Mouse (Mus musculus) naive thymus-derived CD4-positive, alpha-beta T cell, adult 2 months (primary cell): Measurements from ENCODE around the gene Slc25a25.

Source experiments
- DNase-seq: peaks from one replicate; pipeline ENCODE4 v3.0.0-alpha.2; 2011; ENCODE audit warnings: low read depth

Gene Slc25a25

DNA sequence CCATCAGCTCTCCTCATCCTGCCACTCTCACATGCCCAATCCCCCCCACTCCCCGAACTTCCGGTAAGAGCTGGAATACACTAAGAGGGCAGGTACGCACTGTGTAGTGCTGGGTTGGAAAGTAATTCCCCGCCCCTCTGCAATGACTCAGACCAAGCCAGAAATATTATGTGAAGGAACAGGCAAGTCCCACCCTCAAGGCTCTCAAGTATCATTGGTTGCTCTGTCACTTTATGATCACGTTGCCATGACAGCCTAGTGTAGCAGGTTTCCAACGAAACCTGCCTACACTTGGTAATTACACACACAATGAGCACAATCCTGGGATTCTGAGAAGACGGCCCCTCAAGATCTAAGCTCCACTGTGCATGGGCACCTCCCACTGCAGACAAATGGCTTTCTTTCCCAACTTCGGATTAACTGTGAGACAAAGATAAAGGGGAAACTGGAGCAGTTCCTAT, 23.0 kb downstream of the Slc25a25 start:
- no peak for DNase-seq

DNA sequence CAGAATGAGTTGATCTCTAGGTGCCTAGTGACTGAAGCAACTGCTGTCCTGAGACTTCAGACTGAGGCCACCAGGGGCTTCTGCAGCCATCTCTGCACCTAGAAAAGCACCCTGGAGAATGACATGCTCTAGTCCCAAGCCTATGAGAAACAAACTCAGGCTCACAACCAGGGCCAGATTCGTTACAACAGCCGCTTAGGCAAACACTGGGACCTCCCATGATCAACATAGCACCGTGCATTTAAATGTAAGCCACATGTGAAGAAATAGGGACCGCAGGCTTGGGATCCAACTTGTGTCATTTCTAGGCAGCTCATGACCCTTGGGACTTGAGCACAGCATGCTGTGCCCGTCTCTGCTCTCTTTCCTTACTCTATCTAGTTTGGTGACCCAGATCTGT, 23.5 kb downstream of the Slc25a25 start:
- no peak for DNase-seq

DNA sequence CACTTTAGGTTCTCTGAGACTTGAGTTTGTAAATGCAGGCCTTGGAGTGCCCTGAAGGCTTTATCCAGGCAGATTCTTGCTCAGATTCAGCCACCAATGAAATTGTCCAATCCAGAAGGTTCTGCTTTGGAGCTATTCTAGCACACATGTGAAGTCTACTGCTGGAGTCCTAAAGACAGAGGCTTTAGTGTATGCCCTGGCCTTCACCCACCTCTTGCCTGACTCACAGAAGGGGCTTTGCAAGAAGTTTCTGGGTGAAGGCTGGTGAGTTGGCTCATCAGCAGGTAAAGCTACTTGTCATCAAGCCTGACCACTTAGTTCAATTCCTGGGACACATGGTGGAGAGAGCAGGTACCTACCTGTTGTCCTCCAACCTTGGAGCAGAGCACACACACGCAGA, 25.1 kb downstream of the Slc25a25 start:
- no peak for DNase-seq

DNA sequence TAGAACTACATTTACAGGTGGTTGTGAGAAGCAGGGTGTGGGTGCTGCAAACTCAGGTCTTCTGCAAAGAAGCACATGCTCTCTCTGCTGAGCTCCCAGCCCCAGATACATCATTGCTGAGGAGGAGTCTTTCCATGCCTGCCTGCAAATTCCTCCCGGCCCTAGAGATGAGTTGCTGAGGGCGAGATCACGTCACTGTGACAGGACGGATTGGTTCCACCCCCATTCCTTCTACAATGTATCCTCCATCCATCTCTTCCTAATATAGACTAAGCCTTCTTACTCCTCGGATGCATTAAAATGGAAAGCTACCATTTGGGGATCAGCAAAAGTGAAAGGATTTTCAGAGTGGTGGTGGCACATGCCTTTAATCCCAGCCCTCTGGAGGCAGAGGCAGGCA, 25.7 kb downstream of the Slc25a25 start:
- DNase-seq, result no peak

DNA sequence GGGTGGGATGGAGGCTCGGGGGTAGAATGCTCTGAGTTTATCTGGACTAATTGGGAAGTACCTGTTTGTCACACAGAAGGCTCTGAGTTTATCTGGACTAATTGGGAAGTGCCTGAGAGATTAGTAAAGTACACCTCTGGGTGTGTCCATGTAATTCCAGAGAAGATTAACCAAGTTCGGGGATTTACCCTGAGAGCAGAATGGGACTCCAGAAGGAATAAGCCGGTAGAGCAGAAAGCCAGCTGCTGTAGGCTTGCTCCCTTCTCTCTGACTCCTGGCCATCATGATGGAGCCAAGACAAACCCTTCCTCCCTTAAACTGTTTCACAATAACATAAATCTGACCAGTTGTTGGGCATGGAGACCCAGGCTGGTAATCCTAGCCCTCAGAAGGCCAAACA, 26.4 kb downstream of the Slc25a25 start:
- no peak for DNase-seq

DNA sequence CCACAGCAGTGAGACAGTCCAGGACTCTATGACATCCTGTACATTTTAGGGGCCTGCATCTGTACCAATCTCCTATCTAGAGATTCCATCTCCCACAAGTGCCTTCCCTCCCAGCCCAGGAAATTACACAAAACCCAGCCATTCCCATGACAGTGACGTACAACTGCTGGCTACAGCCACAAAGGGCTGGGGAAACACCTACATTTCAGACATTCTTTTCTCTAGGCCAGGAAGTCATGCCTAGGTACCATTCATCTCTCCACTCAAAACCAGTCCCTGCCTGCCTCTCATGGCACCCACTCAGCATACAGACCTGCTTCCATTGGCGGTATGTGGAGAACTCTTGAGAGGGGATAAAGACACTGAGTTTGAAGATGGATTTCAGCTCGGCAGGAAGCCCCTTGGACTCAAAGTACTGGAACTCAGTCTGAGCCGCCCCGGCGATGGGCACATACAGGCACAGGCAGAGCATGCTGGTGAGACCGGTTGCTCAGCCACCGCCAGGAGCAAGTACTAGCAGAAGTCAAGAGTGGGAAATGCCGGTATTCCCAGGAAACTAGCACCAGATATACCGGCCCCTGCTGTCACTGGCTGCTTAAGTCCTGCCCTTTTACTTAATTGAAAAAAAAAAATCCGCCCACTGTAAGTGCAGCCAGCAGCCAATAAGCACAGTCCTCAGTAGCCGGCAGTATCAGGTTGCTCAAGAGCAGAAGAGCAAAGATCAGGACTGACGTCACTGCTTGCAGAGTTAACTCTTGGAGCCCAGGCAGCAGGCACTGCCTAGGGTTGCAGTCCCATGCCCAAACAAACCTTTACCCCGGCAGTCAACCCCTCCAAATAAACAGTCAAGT, 27.5 kb downstream of the Slc25a25 start:
- peak; percentile 51 for DNase-seq

DNA sequence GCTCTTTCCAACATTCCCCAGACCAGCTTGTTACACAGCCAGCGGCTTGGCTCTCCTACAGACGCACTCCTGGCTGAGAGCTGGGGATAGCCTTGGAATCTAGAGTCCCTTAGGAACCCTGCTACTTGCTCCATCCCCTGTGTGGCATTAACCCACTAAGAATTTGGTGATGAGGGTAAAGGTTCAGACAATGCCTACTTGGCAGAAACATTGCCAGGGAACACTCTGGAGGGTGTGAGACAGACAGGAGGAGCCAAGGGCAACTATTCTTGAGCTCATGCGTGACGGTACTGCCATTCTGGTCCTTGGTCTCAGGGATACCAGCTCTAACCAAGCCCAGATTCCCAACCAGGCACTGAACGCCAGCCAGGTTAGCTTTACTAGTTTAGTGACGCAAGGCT, 29.4 kb downstream of the Slc25a25 start:
- DNase-seq, result no peak

DNA sequence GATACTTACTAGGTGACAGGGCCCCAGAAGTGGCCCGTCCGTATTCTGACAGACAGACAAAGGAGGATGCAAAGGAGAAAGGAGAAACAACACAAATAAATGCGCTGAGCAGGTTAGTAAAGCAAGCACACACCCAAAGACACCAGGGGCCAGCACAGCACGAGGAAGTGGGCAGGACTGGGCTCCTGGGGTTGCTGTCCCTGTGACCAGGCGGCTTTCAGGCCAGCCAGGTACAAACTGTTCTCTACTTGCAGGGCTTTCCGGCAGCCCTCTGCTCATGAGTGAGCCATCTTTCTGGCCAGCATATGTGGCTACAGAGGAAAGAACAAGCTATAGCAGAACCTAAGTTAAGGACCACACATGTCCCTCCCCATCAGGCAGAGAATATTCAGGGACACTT, 30.6 kb downstream of the Slc25a25 start:
- DNase-seq, result no peak

DNA sequence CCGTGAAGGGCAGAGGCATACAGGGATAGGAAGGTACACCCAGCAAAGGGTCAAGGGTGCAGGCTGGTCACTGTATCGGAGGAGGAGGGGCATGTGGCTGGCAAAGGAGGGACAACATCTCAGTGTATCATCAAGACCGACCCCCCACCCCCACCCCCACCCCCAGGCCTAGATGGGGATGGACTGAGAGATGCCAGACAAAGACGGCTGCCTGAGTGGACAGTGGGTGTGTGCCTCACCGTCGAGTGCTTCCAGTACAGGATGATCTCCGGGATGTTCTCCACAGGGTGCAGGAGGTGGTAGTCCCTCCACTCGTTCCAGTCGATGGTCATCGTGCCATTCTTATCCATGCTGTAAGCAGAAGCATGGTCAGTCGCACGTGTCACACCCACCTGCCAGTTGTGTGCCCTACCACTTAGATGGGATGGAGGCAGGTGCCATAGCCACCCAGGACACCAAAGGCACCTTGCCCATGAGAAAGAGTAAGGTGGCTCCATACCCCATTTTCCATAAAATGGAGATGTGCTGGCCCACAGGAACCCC, 31.1 kb downstream of the Slc25a25 start:
- DNase-seq, result no peak

DNA sequence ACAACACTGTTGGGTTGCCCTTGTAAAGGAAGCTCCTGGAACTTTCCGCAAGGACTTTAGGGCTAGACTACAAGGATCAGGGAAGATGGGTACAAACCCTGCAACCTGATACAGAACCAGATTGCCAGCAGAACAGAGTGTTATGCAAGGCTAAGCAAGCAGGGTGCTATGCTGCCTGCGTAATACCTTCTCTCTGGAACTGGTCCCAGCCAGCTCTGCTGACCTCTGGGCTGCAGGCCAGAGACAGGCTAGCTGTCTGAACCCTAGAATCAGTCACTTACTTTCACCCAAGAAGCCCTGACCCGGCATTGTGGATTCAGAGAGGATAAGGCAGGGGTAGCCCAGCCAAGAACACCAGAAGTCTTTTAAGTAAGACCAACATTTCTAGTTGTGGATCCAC, 31.9 kb downstream of the Slc25a25 start:
- no peak for DNase-seq

DNA sequence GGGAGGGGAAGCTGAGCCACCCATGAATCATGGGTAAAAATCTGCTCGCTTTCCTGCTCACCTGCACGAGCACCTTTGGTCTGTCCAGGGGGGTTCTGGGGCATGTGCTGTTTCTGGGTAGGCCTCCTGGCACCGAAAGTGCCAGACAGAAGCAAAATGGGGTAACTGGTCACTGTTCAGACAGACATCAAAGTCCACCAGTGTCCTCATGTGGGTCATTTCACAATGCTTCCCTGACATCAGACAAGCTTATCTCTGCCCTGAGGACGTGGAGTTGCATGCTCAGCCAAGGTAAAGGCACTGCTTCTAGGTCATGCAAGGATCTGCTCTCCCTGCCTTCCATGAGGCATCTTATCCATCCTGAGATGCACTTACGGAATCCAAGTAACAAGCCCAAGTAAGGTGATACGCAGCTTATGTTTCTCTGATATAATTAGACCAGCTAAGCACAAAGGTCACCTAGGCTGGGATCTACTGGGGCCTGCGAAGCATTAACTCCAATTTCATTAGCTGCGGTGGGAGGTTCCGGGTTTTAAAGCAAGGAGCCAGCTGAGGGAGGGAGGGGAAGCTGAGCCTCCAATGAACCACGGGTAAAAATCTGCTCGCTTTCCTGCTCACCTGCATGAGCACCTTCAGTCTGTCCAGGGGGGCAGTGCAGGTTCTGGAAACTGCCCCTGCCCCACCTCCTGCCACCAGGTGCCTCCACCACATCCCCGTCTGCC, 32.7 kb downstream of the Slc25a25 start:
- no peak for DNase-seq

DNA sequence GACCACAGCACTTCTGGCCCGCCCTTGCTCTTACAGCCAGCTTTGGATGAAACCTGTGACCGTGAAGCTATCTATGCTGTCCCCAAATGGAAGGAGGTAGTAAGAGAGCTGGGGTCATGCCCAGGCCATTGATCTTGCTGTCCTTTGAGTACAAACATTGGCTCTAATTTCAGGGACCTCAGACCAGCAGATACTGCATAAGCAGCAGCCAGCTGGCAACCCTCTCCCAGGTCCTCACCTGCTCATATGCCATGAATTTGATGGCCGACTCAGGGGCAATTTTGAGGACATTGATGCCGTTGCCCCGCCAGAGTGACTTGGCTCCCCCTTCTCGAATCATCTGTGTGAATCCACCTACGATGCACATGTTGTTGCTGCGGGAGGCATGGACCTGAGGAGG, 33.8 kb downstream of the Slc25a25 start:
- DNase-seq, result no peak

DNA sequence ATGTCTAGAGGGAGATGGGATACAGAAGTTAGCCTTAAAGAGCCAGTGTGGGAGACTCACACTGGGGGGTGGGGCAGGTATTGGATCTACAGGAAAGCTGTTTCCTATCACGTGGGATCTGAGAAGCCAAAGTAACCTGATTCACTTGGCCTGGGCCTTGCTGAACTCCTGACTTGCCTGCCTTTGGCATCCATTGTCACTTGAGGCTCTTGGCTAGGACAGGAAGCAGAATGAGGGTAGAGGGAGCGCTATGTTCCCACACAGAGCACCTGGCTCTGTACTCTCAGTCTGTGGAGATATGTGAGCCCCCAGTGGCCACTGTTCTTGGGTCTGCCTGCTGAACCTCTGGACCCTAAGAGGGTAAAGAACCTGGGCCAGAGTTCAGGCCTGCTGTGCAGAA, 34.7 kb downstream of the Slc25a25 start:
- no peak for DNase-seq

DNA sequence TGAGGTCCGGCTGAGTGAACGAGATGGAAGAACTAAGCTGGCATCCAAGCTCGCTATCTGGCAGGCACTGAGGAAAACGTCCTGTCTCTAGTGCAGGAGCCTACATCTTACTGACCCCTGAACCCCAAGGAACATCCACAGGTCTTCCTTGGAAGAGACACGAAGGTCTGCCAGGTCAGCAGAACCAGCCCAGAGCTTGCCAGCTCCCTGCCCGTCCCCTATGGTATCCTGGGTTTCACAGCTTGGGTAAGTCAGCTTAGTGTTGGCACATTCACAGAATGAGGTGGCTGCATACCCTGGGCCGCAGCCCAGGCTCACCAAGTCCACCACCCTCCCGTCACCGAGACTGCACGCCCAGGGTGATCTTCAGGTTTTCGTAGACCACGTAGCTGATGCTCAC, 35.4 kb downstream of the Slc25a25 start:
- no peak for DNase-seq

DNA sequence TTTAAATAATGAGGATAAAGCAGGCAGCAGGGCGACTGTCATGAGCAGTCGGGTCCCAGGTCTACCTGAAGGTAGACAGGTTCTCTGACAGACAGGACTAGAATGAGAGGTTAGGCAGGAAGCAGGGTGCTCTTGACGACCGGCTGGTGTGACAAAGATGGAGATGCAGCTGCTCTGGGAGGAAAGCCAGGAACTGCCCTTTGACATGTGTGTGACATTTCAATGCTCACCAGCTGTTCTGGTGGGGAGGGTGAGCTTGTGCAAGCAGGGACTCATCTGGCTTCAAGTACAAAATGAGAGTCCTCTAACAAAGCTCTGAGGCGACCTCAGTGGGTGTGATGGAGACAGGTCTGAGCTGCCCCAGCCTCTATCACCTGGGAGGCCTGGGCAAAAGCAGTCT, 37.3 kb downstream of the Slc25a25 start:
- no peak for DNase-seq

DNA sequence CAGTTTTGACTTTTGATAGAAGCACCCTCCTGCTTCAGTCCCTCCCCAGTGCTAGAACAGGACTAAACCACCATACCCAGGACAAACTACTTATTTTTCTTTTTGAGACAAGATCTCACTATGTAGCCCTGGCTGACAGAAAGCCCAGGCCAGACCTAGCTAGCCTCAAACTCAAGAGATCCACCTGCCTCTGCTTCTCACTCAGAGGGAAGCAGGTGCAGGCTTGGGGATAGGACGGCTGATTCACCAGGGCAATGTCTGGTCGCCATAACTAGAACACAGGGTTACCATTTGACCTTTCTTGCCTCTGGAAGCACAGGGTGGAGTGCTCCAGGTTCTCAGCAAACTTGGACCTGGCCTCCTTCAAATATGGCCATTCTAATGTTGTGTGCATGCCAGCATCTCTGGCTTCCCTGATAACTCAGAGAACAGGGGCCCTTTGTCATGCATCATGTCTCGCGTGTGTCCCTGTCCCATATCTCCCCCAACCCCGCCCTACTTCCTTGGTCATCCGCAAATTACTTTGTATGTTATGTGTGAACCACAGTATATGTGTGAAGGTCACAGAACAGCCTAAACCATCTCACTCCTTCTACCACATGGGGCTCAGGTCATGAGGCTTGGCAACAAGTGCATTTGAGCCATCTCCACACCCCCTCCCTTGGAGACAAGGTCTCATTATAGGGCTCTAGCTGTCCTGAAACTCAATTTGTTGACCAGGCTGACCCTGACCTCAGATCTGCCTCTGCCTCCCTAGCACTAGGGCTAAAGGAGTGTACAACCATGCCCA, 38.3 kb downstream of the Slc25a25 start:
- DNase-seq, result no peak

DNA sequence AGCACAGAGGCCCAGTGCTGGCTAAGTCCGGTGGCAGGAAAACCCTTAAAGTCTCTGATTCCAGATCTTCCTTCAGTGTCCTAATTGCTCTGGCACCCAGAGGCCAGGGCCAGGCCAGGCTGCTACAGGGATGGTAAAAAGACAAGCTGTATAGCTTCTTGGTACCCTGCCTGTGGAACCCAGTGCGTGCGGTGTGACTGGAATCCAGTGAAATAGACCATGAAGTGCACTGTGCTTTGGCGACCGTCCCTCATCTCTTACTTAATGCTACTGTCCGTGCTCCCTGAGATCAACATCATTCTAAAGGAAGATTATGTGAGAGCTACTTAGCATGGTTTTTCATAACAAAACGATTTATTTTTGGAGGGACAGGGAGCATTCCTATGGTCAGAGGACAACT, 39.8 kb downstream of the Slc25a25 start:
- DNase-seq, result no peak

DNA sequence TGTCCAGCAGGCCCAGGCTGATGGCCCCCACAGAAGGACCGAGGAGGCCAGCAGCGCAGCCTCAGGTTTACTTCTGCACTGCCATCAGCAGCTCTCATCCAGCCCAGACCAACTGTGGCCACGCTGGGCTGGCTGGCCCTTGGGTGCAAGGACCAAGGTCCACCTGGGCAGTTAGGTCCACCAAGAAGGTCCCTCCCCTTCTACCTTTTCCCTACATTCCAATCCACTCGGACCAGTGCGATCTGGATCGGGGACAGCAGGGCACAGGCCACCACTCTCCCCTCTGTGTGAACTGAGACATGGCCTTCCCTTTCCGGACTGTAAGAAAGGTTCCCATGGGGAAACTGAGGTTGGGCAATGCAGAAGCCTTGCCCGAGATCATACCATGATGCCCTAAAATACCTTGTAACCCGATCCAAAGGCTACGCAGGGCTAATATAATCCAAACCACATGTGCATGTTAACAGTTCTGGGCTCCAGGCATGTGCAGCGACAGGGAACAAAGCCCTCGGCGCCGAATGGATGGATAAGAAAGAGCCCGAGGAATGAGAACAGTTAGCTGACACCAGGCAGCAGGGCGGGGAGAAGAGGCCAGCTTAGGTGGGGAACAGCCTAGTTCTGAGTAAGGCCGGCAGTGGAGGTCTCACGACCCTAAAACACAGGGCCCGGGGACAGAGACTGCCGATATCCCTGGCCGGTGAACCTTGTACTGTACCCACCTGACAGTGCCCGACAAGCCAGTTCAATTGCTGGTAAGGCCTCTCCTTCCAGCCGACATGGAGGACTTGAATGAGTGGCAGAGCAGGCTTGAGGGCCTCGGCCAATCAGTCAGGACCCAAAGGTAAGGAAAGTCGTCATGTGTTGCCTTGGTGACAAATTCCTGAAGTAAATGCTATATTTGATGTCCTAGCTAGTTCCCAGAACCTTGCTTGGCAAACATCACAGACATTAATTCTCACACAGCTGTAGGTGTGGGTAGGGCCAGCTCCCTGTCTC, 42.5 kb downstream of the Slc25a25 start:
- no peak for DNase-seq

DNA sequence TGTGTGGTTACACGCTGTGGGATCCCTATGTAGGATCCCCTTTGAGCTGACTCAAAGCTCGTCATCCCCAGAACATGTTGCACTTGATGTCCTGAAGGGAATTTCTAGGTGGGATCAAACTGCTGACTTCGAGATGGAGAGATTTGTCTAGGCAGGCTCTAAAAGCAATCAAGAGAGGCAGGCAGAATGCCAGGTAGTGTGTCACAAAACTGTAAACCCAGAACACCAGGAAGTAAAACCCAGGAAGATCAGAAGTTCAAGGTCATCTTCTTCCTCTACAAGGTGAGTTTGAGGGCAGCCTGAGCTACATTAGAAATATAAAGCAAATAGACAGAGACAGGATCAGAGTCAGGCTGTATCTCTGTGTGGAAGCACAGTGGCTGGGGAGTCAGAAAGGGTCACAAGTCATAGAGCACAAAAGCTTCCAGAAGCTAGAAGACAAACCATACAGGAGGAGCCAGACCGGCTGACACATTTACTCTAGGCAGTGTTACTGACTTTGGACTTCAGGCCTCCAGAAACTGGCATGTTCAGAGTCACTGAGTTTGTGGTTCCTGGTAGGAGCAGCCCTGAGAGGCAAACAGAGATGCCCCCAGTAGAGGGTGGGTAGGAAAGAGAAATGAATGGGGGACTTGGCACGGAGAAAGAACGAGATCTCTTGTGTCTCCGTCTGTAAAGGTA, 44.0 kb downstream of the Slc25a25 start:
- no peak for DNase-seq

DNA sequence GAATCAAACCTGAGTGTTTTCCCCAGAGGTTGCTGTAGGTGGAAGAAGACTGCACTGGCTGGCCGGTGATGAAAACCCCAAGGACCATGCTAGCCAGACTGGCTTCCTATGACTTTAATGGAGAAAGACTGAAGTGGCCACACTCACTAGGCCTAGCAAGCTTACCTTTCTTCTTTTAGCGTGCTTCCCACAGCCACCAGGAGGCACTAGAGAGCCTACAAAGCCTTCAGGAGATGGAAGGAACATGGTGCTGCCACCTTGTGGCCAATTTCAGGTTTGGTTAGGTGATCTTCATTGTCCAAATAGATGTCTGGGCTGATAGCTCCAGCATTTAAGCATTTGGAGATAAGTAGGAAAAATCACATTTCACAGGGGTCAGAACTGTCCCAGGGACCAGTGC, 46.6 kb downstream of the Slc25a25 start:
- peak; percentile 99 for DNase-seq

DNA sequence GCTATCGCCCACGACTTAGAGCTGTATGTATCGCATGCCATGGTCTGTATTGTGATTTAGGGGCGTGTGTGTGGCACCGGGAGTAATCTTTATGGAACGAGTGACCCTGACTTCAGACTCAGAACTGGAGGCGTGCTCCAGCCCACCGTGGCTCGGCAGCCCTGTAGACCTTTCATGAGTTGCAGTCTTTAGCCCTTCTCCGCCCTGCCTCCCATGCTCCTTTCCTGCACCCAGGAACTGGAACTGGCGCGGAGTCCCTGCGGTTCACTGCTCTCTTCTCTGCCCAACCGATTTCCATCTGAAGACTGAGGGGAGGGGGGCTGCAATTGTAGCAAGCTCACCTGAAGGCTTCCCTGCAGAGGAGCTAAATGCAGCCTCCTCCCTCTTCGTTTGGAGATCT, 54.5 kb downstream of the Slc25a25 start:
- DNase-seq, result no peak
